Mouse (Mus musculus) urinary bladder, postnatal 14 days (tissue): ENCODE measurements around the gene Isg20.

ENCODE experiments used
- DNase-seq: peaks from one replicate; pipeline ENCODE4 v3.0.0; 2021; ENCODE audit warnings: low spot score

Isg20 gene

DNA sequence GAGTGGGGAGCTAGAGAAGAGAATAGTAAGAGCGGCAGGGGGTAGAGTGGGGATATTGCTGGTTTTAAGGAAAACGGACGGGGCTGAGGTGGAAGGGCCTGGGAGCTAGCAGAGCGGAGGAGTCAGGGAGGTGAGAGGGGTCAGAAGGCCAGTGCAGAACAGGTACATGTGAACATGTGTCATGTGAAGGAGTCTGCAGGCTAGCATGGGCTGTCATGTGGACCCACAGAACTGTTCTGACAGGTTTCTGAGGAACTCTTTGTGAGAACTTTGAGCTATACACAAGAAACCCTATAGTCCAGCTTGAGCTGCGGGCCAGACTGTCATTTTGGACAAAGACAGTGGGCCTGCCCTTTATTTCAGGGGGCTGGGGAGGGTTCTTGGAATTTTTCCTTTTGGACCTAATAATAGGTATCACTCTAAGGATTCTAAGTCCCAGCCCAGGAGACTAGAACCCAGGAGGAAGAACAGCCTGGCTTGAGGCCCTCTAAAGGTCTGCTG, at the start of gene Isg20:
TSS of gene Isg20 (plus strand) at position 451 of the 501 bp plus-strand sequence.
- DNase-seq: no peak

DNA sequence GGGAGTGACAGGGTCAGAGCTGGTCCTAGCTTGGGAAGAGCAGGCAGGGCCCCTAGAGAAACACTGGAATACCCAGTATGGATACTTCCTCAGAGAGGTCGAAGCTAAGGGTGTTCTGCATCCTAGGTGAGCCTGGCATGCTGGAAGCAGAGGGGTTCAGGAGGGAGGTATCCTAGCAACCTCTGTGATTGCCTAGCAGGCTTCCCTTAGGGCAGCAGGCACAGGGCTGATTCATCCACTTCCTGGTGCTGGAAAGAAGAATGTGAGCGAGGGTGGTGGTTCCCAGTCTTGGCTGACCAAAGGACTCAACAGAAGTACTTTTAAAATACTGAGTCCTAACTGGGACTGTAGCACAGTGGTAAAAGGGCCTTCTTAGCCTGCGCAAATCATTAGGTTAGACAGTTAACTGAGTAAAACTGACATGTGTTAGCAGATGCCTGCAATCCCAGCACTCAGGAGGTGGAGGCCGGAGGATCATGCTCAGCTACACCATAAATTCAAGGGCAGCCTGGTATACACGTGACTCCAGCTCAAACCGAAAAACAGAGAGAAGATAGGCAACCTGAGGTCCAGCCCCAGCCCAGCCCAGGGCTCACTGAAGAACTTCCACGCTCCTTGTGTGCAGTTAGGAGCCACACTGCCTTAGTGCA, 49.3 kb upstream of the Isg20 start:
- DNase-seq: no peak

DNA sequence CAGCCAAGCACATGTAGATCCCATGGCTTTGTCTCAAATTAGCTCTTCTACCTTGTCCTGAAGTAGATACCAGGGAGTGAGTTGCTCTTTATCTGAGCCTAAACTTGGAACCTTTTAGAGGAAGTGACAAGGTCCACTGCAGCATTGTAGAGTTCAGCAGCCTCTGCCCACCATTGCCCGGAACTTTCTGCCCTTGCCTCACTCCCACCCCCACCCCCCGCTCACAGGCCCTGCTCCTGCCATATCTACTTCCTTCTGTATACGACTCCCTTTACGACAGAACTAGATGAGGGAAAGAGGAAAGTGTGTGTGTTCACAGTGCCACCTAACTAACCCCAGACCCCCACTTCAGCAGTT, 48.8 kb upstream of the Isg20 start:
- DNase-seq: no peak

DNA sequence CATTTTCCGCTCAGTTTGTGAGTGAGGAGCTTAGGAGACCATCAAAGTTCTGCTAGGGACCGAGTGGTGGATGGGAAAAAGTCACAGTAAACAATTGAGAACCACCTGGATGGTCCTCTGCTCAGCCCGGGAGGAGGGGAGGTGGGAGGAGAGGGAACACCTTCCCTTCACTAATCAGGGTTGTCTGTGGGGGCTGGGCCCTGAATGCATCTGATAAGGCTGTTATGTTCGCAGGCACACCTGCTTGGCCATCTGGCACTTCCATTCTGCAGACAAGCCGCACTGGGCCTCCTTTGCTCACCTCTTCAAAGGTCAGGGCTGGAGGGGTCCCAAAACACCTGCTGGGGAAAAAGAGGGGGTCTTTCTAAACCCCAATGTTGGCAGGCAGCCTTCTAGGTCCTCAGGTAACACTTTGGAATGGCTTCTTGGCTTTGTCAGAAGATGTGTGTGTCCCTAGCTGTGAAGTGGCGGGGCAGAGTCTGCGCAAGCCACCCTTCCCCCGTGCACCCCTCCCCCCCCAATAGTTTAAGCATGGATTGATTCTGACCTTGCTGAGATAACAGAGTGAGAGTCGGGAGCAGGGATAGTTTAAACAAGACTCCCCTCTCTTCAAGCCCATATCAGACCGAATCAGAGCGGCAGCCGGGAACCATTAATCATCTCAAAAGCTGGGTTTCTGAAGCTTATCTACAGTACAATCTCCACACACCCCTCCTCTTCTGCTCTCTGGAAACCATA, 47.8 kb upstream of the Isg20 start:
- no peak for DNase-seq

DNA sequence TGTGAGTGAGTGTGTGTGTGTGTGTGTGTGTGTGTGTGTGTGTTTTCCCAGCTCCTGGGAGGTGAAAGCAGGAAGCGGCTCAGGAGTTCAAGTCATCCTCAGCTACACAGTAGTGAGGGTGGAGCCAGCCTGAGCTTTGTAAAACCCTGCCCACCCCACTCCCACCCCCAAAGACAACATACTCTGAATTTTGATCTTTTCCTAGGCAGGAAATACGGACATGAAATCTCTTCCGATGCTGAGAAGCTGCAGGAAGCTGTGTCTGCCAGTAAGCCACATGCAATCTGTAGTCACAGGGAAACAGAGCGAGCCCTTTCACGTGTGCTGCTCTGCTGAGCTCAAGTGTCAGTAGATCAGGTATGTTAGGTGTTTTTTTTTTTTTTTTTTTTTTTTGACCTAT, 44.5 kb upstream of the Isg20 start:
- DNase-seq: no peak

DNA sequence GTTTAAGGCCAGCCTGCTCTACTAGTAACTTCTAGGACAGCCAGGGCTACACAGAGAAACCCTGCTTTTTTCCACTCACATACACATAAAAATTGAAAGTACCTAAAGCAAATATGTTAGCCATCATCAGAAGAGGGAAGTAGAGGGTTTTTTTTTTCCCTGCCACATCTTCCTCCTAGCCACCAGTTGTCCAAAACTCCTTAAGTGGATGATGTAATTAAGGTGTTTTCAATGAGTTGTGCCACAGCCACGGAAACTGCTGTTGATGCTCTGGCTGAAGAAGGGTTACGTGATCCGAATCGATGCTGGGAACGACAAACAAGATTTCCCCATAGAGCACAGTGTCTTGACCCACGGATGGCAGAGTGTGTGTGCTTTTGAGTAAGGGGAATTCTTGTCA, 40.9 kb upstream of the Isg20 start:
- no peak for DNase-seq

DNA sequence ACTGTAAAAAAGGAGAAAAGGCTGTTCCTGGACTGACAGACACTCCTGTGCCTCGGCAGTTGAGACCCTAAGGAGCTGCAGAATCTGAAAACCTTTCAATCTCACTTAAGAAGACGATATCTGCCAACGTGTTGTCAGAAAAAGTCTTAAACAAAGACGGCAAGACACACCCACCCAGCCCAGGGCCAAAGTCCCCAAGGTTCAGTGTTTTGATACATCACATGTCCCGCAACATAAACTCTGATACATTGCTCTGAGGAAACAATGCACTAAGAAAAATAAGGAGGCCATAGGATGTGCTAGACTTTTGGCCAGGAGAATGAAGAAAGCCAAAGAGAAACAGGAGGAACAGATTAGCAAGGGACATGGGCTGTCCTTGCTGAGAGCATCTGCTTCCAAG, 40.4 kb upstream of the Isg20 start:
- DNase-seq: no peak

DNA sequence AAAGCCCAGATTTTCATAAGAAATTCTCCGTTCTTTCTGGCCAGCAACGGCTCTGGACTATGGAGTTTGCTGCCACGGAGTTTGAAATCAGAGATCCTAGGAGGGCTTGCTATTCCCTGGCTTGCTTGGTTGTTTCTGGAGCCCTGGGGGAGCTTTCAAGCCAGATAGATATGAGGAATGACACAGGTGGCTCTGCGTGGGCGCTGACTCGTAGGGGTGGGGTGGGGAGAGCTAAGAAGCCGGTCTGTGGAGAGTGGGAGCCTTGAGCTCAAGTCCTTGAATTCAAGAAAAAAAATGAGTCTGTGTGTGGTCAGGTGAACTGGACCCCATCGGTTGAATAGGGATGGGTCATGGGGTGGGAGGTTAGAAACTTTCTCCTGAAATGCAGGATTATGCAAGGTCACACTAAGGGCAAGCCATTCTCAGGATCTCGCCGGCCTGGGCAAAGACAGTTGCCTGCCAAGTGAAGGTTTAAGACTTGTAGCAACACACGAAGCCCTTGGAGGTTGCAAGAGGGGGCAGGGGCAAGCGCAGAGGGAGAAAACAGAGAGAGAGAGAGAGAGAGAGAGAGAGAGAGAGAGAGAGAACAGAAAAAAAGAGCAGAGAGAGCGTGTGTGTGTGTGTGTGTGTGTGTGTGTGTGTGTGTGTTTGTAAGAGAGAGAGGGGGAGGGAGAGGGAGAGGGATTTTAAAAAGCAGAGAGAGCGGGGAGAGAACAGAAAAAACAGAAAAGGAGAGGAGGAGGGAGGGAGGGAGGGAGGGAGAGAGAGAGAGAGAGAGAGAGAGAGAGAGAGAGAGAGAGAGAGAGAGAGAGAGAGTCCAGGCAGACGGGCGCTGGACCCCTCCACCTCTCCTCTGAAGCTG, 31.4 kb upstream of the Isg20 start:
- DNase-seq: no peak

DNA sequence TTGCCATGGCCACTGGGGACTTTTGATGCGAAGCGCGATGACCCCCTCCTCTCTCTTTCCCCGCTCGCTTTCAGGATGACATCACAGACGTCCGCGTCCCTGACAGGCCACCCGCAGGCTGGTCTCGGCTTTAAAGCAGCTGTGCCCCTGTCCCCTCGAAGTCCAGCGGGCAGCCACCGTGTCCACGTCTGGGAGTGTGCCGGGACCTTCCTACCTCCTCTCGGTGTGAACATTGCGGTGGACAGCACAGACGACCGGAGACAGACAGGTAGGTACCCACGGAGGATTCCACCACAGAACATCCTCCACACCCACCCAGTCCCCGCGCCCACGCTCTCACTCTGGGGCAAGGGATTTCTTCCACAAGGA, 30.8 kb upstream of the Isg20 start:
- DNase-seq: no peak

DNA sequence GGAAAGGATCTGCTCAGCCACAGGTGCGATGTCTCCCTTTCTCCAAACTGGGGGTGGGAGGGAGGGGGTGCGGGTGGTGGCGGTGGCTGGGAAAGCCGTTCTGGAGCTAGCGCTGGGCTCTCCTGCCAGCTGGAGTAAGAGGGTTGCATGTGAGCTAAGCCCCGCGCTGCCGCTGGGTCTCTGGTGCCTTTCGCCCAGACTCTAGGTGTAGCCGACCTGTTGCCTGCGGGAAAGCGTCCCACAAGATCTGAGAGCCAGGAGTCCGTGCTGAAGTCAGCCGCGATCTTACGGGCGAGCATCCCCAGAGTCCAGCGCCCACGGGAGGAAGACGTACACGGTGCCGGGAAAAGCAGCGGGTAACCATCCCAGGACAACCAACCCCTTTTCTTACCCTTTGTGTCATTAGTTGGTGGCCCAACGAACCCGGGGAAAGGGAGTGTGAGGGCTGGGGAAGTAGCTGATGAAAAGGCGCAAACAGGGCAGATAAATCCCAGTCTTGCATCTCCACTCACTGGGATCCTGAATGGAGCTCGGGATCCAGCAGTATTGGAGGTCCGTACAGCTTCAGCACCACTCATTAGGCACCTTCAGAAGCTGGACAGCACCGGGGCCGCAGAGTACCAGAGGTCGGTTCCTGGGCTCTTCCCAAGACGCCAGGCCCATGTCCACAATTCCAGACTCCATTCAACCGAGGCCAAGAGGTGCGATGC, 30.1 kb upstream of the Isg20 start:
- DNase-seq: no peak

DNA sequence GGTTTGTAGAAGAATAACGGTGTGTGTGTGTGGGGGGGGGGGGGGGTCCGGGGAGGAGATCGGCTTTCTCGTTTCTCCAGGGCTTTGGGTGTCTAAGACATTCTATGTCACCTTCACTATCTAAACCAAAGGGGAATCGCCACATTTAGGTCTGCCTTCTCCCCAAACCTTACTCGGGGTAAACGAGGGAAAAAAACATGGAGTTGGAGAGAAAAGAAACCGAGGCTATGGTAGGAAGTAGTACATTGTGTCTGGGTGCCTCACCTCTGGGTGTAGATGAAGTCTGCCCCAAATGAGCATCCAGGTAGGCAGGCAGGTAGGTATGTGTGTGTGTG, 29.5 kb upstream of the Isg20 start:
- DNase-seq: no peak

DNA sequence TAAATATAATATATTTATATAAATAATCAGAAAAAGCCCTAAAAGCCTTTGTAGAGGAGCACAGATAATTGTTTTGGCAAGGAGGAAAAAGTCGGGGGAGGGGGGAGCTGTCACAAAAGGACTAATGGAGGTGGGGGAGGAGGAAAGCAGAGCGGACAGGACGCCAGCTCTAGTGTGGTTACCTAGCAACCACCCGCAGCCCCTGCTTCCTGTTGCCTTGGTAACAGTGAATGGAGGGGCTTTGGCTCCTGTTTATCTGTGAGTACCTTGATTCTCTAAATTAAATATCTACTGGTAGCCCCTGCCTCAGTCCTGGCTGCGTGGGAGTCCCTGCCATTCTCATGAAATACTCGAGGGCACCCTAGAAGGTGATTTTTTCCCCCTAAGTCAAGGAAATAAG, 29.1 kb upstream of the Isg20 start:
- no peak for DNase-seq

DNA sequence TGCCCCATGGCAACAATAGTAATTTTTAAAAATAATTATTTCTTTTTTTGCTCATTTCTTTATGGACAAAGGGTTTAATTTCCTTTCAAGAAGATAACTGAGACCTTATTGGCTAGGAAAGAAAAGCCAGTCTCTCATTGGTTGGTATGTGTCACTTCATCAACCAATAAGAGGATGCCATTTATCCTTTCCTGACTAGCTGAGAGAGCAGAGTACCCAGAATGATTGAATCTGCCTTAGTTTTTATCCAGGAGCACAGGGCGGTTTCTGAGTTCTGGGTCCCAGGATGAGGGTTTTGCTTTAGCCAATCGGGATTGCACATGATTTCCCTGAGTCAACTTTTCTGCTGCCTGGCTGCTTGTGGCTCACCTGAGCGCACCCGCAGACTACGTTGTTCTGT, 27.8 kb upstream of the Isg20 start:
- no peak for DNase-seq

DNA sequence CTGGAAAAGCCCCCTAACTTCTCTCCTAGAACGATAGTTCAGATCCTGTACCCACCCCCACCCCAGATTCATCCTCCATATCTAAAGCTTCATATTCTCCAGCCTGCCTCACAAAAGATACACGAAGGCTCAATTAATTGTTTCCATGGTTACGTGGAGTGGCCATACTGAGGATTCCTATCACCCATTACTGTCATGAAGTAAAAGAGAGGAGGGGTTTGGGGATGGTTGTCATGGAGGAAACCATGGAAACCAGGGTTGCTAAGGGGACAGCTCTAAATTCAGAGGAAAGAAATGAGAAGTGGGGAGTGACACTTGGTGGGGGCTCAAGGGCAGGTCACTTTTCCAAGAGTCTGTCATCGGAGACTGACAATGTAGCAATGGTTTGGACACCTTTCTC, 26.7 kb upstream of the Isg20 start:
- no peak for DNase-seq

DNA sequence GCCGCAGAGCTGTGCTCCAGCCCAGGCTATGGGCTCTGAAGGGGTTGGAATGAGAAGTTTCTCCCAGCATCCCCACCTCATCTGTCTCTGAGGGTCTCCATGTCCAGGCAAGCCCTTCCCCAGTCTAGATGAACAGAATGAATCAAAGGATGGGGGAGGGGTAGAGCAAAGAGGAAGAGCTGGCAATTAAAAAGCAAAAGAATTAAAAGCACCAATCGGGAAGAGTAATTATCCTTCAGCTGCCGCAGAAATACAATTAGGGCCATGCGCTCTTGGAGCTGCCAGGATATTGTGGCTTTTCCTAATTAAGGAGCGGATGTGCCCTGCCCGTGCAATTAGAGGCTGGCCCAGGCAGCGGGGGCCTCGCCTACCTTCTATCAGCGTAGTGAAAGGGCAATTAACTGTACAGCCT, 25.8 kb upstream of the Isg20 start:
- no peak for DNase-seq

DNA sequence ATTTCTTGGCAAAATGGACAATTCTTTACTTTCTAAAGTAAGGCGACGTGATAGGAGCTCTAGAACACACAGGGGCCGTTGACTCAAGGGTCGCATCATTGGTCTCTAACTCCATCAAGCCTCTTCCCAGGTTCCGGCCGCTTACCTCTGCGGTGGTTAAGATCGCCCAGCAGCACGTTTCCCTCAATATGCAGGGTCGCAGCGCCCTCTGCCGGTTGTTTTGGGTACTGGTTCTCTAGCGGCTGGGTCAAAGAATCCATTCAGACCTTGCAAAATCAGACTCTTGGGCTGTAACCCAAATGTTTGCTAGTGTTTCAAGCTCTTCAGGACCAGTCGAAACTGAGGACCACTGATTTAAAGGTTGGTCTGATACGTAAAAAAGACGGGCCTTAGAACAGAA, 22.6 kb upstream of the Isg20 start:
- peak; percentile 87 for DNase-seq

DNA sequence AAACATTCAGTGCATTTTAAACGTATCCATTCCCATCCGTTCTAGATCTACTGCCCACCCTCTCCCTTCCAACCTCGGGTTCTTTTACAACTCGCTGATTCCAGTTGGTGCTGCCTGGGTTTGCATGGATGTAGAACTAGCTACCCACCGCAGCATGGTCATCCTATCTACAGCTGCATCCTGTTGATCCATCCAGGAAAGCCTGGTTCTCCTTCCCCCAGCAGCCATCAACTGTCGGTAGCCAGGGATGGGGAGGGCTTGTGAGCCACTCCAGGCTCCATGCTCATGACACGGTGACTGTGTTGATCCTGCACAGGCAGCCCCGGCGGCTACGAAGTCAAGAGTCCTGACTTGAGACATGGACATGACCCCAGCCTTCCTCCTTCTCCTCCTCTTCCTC, 19.3 kb upstream of the Isg20 start:
- DNase-seq: no peak

DNA sequence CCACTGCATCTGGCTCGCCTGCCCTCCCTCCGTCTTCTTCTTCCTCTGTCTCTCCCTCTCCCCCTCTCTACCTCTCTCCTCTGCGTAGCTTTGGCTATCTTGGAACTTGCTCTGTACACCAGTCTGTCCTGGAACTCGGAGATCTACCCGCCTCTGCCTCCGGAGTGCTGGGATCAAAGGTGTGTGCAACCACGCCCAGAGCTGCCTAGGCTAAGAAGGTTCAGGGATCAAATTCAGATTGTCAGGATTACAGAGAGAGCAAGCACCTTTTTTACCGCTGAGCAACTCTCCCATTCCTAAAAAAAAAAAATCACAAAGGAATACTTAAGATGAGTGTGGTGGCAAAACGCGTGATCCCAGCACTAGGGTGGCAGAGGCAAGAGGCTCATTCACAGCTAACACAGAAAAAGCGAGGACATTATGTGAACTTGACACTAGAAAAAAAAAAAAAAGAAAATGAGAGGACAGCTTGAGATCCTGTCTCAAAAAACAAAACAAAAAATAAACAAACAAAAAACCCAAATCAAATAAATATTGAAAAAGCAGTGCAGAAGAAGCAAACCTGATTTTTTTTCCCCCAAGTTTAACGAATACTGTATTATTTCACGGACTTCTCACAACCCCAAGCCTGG, 18.1 kb upstream of the Isg20 start:
- DNase-seq: no peak

DNA sequence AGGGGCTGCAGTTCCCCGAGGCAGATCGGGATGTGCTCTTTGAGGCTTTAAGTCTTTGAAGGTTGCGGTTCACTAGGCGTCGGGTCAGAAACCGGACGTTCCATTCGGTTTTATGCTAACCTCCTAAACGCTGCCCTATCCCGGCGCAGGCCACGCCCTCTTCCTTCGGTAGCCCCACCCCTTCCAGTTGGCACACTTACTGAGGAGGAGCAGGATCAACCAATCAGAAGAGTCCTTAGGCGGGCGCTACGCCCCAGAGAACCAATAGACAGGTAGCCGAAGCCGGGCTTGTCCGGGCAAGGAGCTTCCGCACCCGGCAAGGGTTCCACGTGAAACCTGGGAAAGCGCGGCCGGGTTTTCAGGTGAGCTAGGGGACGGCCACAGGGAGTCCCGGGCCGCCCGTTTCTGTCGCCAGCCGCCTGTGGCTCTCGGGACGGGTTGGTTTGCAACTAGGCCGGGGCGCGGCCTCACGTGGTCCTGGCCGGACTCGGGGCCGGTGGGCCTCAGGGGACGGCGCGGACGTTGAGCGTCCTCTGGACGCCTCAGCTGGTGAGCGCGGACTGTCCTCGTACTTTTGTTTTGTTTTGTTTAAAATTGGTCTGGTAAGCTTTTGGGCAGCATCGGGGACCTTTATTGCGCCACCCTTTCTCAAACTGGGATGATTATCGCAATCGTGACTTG, 17.4 kb upstream of the Isg20 start, which contains the start of gene Aen:
TSS of gene Aen (plus strand) at position 202 of the 681 bp plus-strand sequence.
- peak; percentile 99 for DNase-seq

DNA sequence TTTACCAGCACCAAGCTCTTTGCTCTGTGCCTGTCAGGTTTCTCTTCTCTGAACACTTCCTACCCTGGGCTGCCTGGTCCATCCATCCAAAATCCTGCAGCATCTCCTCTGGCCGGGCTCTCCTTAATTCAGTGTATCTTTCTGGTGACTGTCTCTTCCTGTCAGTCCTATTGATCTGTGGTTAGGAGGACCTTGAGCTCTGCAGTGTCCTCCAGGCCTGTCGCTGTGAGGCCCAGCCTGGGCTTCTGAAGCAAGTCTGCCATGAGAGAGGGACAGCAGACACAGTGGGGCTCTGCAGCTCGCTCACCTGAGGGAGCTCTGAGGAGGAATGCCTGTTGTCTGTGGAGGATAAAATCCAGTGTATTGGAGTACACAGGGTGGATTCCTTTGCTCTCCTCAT, 15.7 kb upstream of the Isg20 start:
- DNase-seq: no peak

DNA sequence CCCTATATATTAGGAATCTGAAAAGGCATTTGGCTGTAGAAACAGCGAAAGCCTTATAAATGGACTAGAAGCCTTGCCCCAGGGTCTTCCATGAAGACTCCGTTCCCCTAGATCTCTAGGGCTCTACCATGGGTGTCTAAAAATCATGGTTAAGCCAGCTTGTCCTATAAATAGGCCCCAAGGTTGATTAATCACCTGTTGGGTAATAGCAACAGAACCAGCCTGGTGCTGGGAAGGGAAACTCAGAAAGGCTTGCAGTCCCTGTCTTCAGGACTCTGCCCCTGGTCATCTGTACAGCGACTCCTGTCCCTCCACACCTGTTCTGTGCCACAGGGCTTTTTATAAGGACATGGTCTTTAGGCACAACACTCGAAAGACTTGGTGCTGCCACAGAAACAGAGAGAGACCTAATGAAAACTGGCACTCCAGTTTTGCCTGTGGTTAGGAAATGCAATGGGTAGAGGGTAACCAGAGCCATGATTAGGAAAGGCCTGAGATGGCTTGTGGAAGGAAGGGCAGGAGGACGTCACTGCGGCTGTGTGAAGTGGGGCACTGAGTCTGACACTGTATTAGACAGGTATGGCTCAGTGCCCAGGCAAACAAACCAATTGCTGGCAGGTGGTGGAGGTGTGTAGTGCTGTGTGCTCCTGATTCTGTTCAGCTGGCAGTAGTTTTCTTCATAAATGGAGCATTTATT, 9.9 kb upstream of the Isg20 start:
- DNase-seq: no peak
